Mouse (Mus musculus): ENCODE measurements around the gene Gaa. TPM values are rescaled to one million over a fixed set of nuclear protein-coding genes. Genes with fewer than 3 reads are reported as not detected.
"Not testable (repeated sequence)": the region's sequence is repeated elsewhere in the genome, so short reads cannot be mapped to it uniquely, and the experiment has no call there.

Gene Gaa
- total RNA-seq, 2 experiments from 2014 or later = 178 to 184 TPM

DNA sequence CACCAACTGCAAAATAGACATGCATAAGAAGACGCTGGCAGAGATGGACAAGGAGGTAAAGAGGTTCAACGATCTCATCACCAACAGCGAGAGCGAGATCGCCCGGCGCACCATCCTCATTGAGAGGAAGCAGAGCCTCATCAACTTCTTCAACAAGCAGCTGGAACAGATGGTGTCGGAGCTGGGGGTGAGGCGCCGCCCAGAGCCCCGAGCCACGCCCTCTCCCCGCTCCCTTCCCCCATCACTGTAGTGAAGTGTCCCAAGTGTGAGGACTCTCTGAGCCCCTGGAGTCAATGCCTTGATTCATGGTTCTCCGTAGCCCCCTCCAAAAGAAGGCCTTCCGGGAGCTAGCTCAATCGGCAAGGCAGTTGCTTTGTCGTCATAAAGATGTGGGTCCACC, 16.7 kb upstream of the Gaa start:
- no peak for DNase-seq (ENCODE audit: low spot score in 2 of 2)

GRCm38 (mm10) chr11:119252854-119253541, 14.7 kb upstream of the Gaa start:
- no peak for DNase-seq (ENCODE audit: low spot score in 2 of 2)

DNA sequence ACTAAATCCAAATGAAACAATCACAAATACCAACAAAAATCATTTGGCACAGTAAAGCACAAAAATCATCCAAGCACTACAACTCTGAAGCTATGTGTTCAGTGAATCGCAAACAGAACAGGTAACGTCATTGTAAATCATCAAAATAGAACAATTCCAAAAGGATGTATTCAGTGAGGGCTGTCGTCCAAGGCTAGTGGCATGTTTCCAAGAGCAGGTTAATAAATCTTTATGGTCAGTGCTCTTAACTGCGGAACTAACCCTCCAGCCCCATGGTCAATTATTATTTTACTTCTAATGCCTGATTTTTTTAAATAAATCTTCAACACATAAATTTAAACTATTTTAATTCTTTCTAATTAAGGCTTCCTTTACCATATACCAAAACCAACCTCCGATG, 11.1 kb upstream of the Gaa start:
- not testable (repeated sequence) for DNase-seq (ENCODE audit: low spot score in 2 of 2)

DNA sequence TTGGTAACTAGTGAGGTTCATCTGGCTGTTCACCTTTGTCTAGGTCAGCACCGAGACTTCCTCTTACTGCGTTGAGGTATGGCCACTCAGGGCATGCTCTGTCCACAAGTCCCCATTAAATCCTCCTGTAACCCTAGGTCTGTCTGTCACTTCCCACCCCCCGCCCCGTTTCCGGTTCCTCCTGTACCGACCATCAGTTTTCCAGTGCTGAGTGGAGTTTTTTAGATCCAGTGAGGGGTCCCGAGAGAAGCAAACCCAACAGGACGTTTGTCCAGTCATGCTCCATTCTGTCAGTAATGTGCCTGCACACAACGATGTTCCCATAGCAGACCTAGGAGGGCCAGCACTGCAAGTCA, 9.5 kb upstream of the Gaa start:
- DNase-seq (ENCODE audit: low spot score in 2 of 2) = no peak

- peak; percentile 63 to 76 for DNase-seq (ENCODE audit: low spot score in 2 of 2)
Measured at GRCm38 (mm10) chr11:119258572-119259322, 8.9 kb upstream of the Gaa start.

GRCm38 (mm10) chr11:119259977-119260376, 7.7 kb upstream of the Gaa start:
- no peak for DNase-seq (ENCODE audit: low spot score in 2 of 2)

GRCm38 (mm10) chr11:119264413-119264812, 3.3 kb upstream of the Gaa start:
- DNase-seq (ENCODE audit: low spot score in 2 of 2) = no peak

DNA sequence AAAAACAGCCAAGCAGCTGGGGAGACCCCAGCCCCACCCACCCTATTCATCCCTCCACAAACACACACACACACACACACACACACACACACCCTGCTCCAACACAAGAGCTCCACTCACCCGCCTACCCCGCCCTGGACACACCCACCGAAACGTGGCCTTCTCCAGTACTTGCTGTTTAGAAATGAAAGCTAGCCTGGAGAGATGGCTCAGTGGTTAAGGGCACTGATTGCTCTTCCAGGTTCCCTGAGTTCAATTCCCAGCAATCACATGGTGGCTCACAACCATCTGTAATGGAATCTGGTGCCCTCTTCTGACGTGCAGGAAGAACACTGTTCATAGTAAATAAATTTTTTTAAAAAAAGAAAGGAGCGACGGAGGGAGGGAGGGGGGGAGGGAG, 1.9 kb upstream of the Gaa start:
- DNase-seq (ENCODE audit: low spot score in 2 of 2) = no peak

DNA sequence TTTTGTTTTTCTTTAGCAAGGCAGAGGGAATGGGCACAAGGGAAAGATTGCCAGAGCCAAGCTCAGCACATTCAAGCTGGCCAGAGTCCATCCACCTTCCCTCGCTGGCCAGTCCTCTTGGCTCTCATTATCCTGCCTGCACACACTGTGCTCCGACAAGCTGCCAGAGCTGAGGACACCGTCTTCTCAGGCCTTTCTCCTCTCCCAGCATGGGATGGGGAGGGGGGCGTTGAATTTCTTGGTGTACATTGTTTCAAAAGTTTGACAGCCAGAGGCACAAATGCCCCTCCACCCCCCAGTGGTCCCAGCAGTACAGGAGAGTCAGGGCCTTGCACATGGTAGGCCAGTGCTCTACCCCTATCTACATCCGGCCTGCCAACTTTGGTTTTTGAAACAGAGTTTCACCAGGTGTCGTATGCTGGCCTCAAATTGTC, 429 bp upstream of the Gaa start:
- peak; percentile 37 to 71 for DNase-seq (ENCODE audit: low spot score in 2 of 2)

- peak; percentile 54 to 69 for DNase-seq (ENCODE audit: low spot score in 2 of 2)
Measured at GRCm38 (mm10) chr11:119268557-119269195, 989 bp downstream of the Gaa start.

GRCm38 (mm10) chr11:119272492-119272891, 4.8 kb downstream of the Gaa start:
- DNase-seq (ENCODE audit: low spot score in 2 of 2) = not testable (repeated sequence)

GRCm38 (mm10) chr11:119273186-119273930, 5.7 kb downstream of the Gaa start:
- no peak for DNase-seq (ENCODE audit: low spot score in 2 of 2)

- no peak for DNase-seq (ENCODE audit: low spot score in 2 of 2)
Measured at GRCm38 (mm10) chr11:119281030-119281429, 13.3 kb downstream of the Gaa start.

DNA sequence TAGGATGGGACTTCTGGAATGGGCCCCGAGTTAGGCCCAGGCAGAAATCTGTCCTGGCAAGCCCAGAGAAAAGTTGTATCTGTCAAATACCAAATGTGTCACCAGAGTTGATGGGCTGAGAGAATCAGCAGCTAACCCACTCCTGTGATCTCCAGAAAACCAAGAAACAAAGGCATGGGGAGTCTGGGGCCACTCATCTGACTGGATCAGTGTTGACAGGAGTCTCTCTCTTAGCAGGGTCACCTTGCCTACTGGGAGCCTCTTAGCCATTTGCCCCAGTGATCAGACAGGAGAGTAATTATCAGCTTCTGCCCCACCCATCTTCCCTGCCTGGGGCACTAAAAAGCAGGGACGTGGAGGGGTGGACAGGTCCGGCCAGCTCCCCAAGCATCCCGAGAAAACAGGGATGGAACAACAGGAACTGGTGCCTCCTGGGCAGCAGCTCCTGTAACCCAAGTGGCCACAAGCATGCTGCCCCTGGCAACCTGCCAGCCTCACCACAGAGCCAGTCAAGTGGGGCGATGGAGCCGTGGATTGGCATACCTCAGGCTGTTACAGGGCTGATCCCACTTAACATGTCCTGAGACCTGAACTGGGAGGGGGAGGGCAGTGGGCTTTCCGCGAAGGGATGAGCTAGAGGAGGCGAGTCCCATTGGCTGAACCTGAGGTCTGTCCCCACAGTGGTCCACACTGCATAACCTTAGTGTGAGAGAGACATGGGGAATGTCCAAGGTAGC, 18.3 kb downstream of the Gaa start:
- DNase-seq (ENCODE audit: low spot score in 2 of 2) = no peak

DNA sequence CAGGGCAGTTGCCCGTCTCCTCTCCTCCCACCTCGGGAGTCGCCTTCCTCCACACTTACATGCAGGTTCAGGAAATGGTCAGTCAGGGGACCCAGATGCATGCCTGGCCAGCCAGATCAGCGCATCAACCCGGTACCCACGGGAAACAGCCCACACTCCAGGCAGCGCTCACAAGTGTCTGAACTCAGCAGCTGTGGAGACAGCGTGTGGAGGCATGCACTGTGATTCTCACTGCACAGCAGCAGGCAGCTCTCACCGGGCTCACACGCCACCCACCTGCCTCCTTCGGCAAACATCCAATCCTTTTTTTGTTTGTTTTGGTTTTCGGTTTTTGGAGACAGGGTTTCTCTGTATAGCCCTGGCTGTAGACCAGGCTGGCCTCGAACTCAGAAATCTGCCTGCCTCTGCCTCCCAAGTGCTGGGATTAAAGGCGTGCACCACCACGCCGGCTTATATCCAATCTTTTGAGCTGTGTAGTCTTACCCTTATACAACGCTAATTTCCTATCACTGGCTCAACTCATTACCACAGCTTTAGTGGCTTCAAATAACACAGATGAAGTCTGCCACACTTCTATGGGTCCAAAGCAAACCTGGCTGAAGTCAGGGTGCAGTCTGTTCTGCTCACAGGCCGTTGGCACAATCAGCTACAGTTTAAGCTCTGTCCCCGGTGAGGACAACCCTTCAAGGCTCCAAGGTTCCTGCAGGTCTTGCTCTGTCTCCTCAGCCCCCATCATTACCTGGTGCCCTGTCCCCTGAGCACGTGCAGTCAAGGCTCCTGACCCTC, 19.7 kb downstream of the Gaa start:
- no peak for DNase-seq (ENCODE audit: low spot score in 2 of 2)

GRCm38 (mm10) chr11:119292861-119293260, 25.2 kb downstream of the Gaa start:
- DNase-seq (ENCODE audit: low spot score in 2 of 2) = not testable (repeated sequence)

DNA sequence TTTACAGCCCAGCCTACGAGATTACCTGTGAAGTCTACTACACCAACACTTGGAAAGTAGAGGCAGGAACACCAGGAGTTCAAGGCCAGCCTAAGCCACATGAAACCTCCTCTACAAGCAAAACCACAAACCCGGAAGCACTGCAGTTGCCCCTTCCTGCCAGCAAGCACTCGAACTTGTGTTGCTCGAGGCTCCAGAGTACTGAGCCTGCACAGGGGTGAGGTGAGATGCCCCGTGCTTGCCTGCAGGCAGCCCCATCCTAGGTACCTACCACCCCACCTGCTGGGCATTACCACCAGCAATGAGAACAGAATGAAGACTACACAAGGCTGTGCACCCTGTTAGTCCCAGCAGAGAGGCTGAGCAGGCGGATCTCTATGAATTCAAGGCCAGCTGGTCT, 30.3 kb downstream of the Gaa start:
- DNase-seq (ENCODE audit: low spot score in 2 of 2) = no peak

GRCm38 (mm10) chr11:119298917-119299316, 31.2 kb downstream of the Gaa start:
- DNase-seq (ENCODE audit: low spot score in 2 of 2) = no peak

GRCm38 (mm10) chr11:119299391-119300245, 31.9 kb downstream of the Gaa start, which contains the start of gene Eif4a3:
Eif4a3 (minus strand) TSS chr11:119300089.
- DNase-seq (ENCODE audit: low spot score in 2 of 2) = peak; percentile 94 to 95

All from layer of hippocampus, postnatal 14 days (tissue).